Mouse (Mus musculus) right cerebral cortex, postnatal 4 days (tissue): ENCODE measurements around the gene Il18rap.
"Not testable (repeated sequence)": the region's sequence is repeated elsewhere in the genome, so short reads cannot be mapped to it uniquely, and the experiment has no call there.

Experiments
- DNase-seq: peaks from one replicate; pipeline ENCODE4 v3.0.0-alpha.2; 2022

Il18rap gene

GRCm38 (mm10) chr1:40546645-40547044, 31.5 kb downstream of the Il18rap start:
- no peak for DNase-seq

- DNase-seq = no peak
Measured at GRCm38 (mm10) chr1:40547064-40547572, 32.0 kb downstream of the Il18rap start.

GRCm38 (mm10) chr1:40547762-40548161, 32.6 kb downstream of the Il18rap start:
- DNase-seq = no peak

GRCm38 (mm10) chr1:40569374-40569773, 54.2 kb downstream of the Il18rap start:
- DNase-seq = no peak

- DNase-seq = peak; percentile 22
Measured at GRCm38 (mm10) chr1:40579784-40580183, 64.6 kb downstream of the Il18rap start, which contains the start of gene Slc9a4. Slc9a4 (plus strand) TSS chr1:40580081.

GRCm38 (mm10) chr1:40580269-40580668, 65.1 kb downstream of the Il18rap start:
- DNase-seq = no peak

- no peak for DNase-seq
Measured at GRCm38 (mm10) chr1:40586776-40587175, 71.6 kb downstream of the Il18rap start.

- no peak for DNase-seq
Measured at GRCm38 (mm10) chr1:40590931-40591330, 75.8 kb downstream of the Il18rap start.

- DNase-seq = no peak
Measured at GRCm38 (mm10) chr1:40597822-40598221, 82.7 kb downstream of the Il18rap start.

GRCm38 (mm10) chr1:40599661-40600060, 84.5 kb downstream of the Il18rap start:
- DNase-seq = not testable (repeated sequence)

- peak; percentile 20 for DNase-seq
Measured at GRCm38 (mm10) chr1:40600394-40601327, 85.5 kb downstream of the Il18rap start.
